Mouse (Mus musculus): ENCODE results near the gene Cog8. TPM values are rescaled to one million over a fixed set of nuclear protein-coding genes. Genes with fewer than 3 reads are reported as not detected.

Cog8 gene
- polyA plus RNA-seq, 1 experiment from 2014 or later: 29.6 TPM

GRCm38 (mm10) chr8:107030650-107031576, 25.6 kb downstream of the Cog8 start, which contains the start of gene Vps4a:
Vps4a (plus strand) TSS chr8:107031222.
- Histone ChIP-seq H3K4me3 (ENCODE audit: low read length) (peak within 1 kb of the TSS; percentile 95), H3K9me3 (ENCODE audit: control insufficient read depth, low read length) (no peaks in the 10 kb centered on the region), H3K27me3 (ENCODE audit: control insufficient read depth, insufficient read depth, low read depth, low read length) (no peaks in the 10 kb centered on the region), H3K27ac (ENCODE audit: low read length) (peak within 1 kb of the TSS; percentile 87), H3K9ac (ENCODE audit: low read length) (peak within 1 kb of the TSS; percentile 97), H3K36me3 (ENCODE audit: control insufficient read depth, insufficient read depth, low read length) (no peaks in the 10 kb centered on the region), H3K4me2 (ENCODE audit: low read depth, low read length) (peak within 1 kb of the TSS; percentile 85), H3K4me1 (replicated peaks; ENCODE audit: control insufficient read depth, insufficient read depth, low read length) (peaks cover 17% of the 10 kb centered on the region)
- ATAC-seq (ENCODE audit: low read depth): peak; percentile 97
- 4% methylated on average over 66 of the region's 66 CpGs for WGBS

GRCm38 (mm10) chr8:107030058-107030457, 26.4 kb downstream of the Cog8 start:
- Histone ChIP-seq H3K9ac (ENCODE audit: low read length) (no peak overlapping the region), H3K9me3 (ENCODE audit: control insufficient read depth, low read length) (no peaks in the 10 kb centered on the region), H3K27ac (ENCODE audit: low read length) (no peak overlapping the region), H3K4me3 (ENCODE audit: low read length) (no peak overlapping the region), H3K27me3 (ENCODE audit: control insufficient read depth, insufficient read depth, low read depth, low read length) (no peaks in the 10 kb centered on the region), H3K36me3 (ENCODE audit: control insufficient read depth, insufficient read depth, low read length) (no peaks in the 10 kb centered on the region), H3K4me1 (replicated peaks; ENCODE audit: control insufficient read depth, insufficient read depth, low read length) (peaks cover 17% of the 10 kb centered on the region), H3K4me2 (ENCODE audit: low read depth, low read length) (no peak overlapping the region)
- 59% methylated on average over 5 of the region's 5 CpGs for WGBS
- ATAC-seq (ENCODE audit: low read depth): no peak

- Histone ChIP-seq H3K4me2 (ENCODE audit: low read depth, low read length) (no peak overlapping the region), H3K9me3 (ENCODE audit: control insufficient read depth, low read length) (no peaks in the 10 kb centered on the region), H3K36me3 (ENCODE audit: control insufficient read depth, insufficient read depth, low read length) (no peaks in the 10 kb centered on the region), H3K9ac (ENCODE audit: low read length) (no peak overlapping the region), H3K27ac (ENCODE audit: low read length) (no peak overlapping the region), H3K27me3 (ENCODE audit: control insufficient read depth, insufficient read depth, low read depth, low read length) (no peaks in the 10 kb centered on the region), H3K4me1 (replicated peaks; ENCODE audit: control insufficient read depth, insufficient read depth, low read length) (peaks cover 17% of the 10 kb centered on the region), H3K4me3 (ENCODE audit: low read length) (no peak overlapping the region)
- 55% methylated on average over 3 of the region's 3 CpGs for WGBS
- ATAC-seq (ENCODE audit: low read depth): no peak
Observed at GRCm38 (mm10) chr8:107029310-107029709, 27.2 kb downstream of the Cog8 start.

GRCm38 (mm10) chr8:107023479-107023878, 33.0 kb downstream of the Cog8 start:
- Histone ChIP-seq H3K4me2 (ENCODE audit: low read depth, low read length) (no peak overlapping the region), H3K27ac (ENCODE audit: low read length) (no peak overlapping the region), H3K4me1 (replicated peaks; ENCODE audit: control insufficient read depth, insufficient read depth, low read length) (no peaks in the 10 kb centered on the region), H3K9ac (ENCODE audit: low read length) (no peak overlapping the region), H3K4me3 (ENCODE audit: low read length) (no peak overlapping the region), H3K9me3 (ENCODE audit: control insufficient read depth, low read length) (no peaks in the 10 kb centered on the region), H3K27me3 (ENCODE audit: control insufficient read depth, insufficient read depth, low read depth, low read length) (no peaks in the 10 kb centered on the region), H3K36me3 (ENCODE audit: control insufficient read depth, insufficient read depth, low read length) (no peaks in the 10 kb centered on the region)
- no peak for ATAC-seq (ENCODE audit: low read depth)
- WGBS: 89% methylated on average over 8 of the region's 8 CpGs

- no peak overlapping the region for H3K4me2 ChIP-seq (ENCODE audit: low read depth, low read length)
- H3K9me3 ChIP-seq (ENCODE audit: control insufficient read depth, low read length): no peaks in the 10 kb centered on the region
- peak; percentile 60; the same call in 1 of the 2 replicates for ATAC-seq (ENCODE audit: low read depth)
- H3K9ac ChIP-seq (ENCODE audit: low read length): no peak overlapping the region
- peaks cover 5% of the 10 kb centered on the region; the same call in 1 of the 2 replicates for H3K36me3 ChIP-seq (ENCODE audit: control insufficient read depth, insufficient read depth, low read length)
- no peak overlapping the region for H3K4me3 ChIP-seq (ENCODE audit: low read length)
- no peaks in the 10 kb centered on the region for H3K27me3 ChIP-seq (ENCODE audit: control insufficient read depth, insufficient read depth, low read depth, low read length)
- H3K27ac ChIP-seq (ENCODE audit: low read length): no peak overlapping the region
- H3K4me1 ChIP-seq (replicated peaks; ENCODE audit: control insufficient read depth, insufficient read depth, low read length): no peaks in the 10 kb centered on the region
- 73% methylated on average over 1 of the region's 1 CpGs for WGBS
Observed at GRCm38 (mm10) chr8:107014915-107015314, 41.6 kb downstream of the Cog8 start.

GRCm38 (mm10) chr8:107012666-107013065, 43.8 kb downstream of the Cog8 start:
- no peak overlapping the region for H3K4me3 ChIP-seq (ENCODE audit: low read length)
- no peak for ATAC-seq (ENCODE audit: low read depth)
- no peak overlapping the region for H3K4me2 ChIP-seq (ENCODE audit: low read depth, low read length)
- H3K9ac ChIP-seq (ENCODE audit: low read length): no peak overlapping the region
- 78% methylated on average over 2 of the region's 2 CpGs for WGBS
- no peaks in the 10 kb centered on the region for H3K27me3 ChIP-seq (ENCODE audit: control insufficient read depth, insufficient read depth, low read depth, low read length)
- H3K36me3 ChIP-seq (ENCODE audit: control insufficient read depth, insufficient read depth, low read length): peaks cover 10% of the 10 kb centered on the region; the same call in 1 of the 2 replicates
- no peaks in the 10 kb centered on the region for H3K4me1 ChIP-seq (replicated peaks; ENCODE audit: control insufficient read depth, insufficient read depth, low read length)
- H3K27ac ChIP-seq (ENCODE audit: low read length): no peak overlapping the region
- H3K9me3 ChIP-seq (ENCODE audit: control insufficient read depth, low read length): no peaks in the 10 kb centered on the region

GRCm38 (mm10) chr8:107007795-107008194, 48.7 kb downstream of the Cog8 start:
- 69% methylated on average over 3 of the region's 3 CpGs for WGBS
- Histone ChIP-seq H3K36me3 (ENCODE audit: control insufficient read depth, insufficient read depth, low read length) (peaks cover 13% of the 10 kb centered on the region; the same call in 1 of the 2 replicates), H3K4me3 (ENCODE audit: low read length) (no peak overlapping the region)

GRCm38 (mm10) chr8:107002532-107002931, 54.0 kb downstream of the Cog8 start:
- no peak overlapping the region for H3K4me2 ChIP-seq (ENCODE audit: low read depth, low read length)
- H3K9ac ChIP-seq (ENCODE audit: low read length): no peak overlapping the region
- peaks cover 3% of the 10 kb centered on the region; the same call in 1 of the 2 replicates for H3K4me1 ChIP-seq (replicated peaks; ENCODE audit: control insufficient read depth, insufficient read depth, low read length)
- 23% methylated on average over 5 of the region's 5 CpGs for WGBS
- no peak overlapping the region for H3K4me3 ChIP-seq (ENCODE audit: low read length)
- peak; percentile 81 for ATAC-seq (ENCODE audit: low read depth)
- H3K27ac ChIP-seq (ENCODE audit: low read length): no peak overlapping the region
- H3K9me3 ChIP-seq (ENCODE audit: control insufficient read depth, low read length): no peaks in the 10 kb centered on the region
- no peaks in the 10 kb centered on the region for H3K27me3 ChIP-seq (ENCODE audit: control insufficient read depth, insufficient read depth, low read depth, low read length)
- H3K36me3 ChIP-seq (ENCODE audit: control insufficient read depth, insufficient read depth, low read length): peaks cover 3% of the 10 kb centered on the region; the same call in 1 of the 2 replicates

More at GRCm38 (mm10) chr8:107007795-107008194, 48.7 kb downstream of the Cog8 start:
- Histone ChIP-seq H3K4me2 (ENCODE audit: low read depth, low read length) (no peak overlapping the region), H3K9me3 (ENCODE audit: control insufficient read depth, low read length) (no peaks in the 10 kb centered on the region), H3K27me3 (ENCODE audit: control insufficient read depth, insufficient read depth, low read depth, low read length) (no peaks in the 10 kb centered on the region), H3K27ac (ENCODE audit: low read length) (no peak overlapping the region), H3K4me1 (replicated peaks; ENCODE audit: control insufficient read depth, insufficient read depth, low read length) (no peaks in the 10 kb centered on the region), H3K9ac (ENCODE audit: low read length) (no peak overlapping the region)
- ATAC-seq (ENCODE audit: low read depth): no peak

GRCm38 (mm10) chr8:106999068-106999467, 57.4 kb downstream of the Cog8 start:
- WGBS: 45% methylated on average over 1 of the region's 1 CpGs
- 0 out of 2 replicates have a peak overlapping the region, but pooled peaks have one; percentile 11 for H3K27ac ChIP-seq (ENCODE audit: low read length)
- H3K36me3 ChIP-seq (ENCODE audit: control insufficient read depth, insufficient read depth, low read length): peaks cover 3% of the 10 kb centered on the region; the same call in 1 of the 2 replicates
- H3K9ac ChIP-seq (ENCODE audit: low read length): no peak overlapping the region
- peaks cover 3% of the 10 kb centered on the region; the same call in 1 of the 2 replicates for H3K4me1 ChIP-seq (replicated peaks; ENCODE audit: control insufficient read depth, insufficient read depth, low read length)
- no peaks in the 10 kb centered on the region for H3K27me3 ChIP-seq (ENCODE audit: control insufficient read depth, insufficient read depth, low read depth, low read length)
- peak; percentile 80 for ATAC-seq (ENCODE audit: low read depth)
- no peak overlapping the region for H3K4me3 ChIP-seq (ENCODE audit: low read length)
- no peaks in the 10 kb centered on the region for H3K9me3 ChIP-seq (ENCODE audit: control insufficient read depth, low read length)
- H3K4me2 ChIP-seq (ENCODE audit: low read depth, low read length): no peak overlapping the region
